Mouse (Mus musculus): Measurements from ENCODE around the gene Gm17304.

DNA sequence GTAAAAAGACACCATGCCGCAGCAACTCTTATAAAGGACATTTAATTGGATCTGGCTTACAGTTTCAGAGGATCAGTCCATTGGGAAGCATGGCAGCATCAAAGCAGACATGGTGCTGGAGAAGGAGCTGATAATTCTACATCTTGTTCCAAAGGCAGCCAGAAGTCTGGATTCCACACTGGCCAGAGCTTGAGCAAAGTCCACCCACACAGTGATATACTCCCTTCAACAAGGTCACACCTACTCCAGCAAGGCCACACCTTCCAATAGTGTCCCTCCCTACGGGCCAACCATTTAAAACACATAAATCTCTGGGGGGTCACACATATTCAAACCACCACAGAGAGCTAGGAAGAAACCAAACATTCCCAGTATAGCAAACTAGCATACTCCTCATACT is 3.3 kb downstream of the Gm17304 start:
- TF ChIP-seq CTCF (IDR thresholded peaks at IDR 0.05; ENCODE audit: control insufficient read depth, insufficient read depth, insufficient read length) (no peak), MAX (IDR thresholded peaks at IDR 0.05) (no peak), USF1 (IDR thresholded peaks at IDR 0.05; ENCODE audit: low read depth) (no peak), MYOG (IDR thresholded peaks at IDR 0.05; ENCODE audit: control insufficient read depth, extremely low read depth, insufficient read length) (no peak)
